Mouse (Mus musculus) lung, postnatal 0 days (tissue): Measurements from ENCODE around the gene 6820408C15Rik. TPM values are rescaled to one million over a fixed set of nuclear protein-coding genes. Genes with fewer than 3 reads are reported as not detected.

Experiments used
- ATAC-seq: fragments of 200-750 bp; cut with Nextera tagmentation; 2 replicates; pipeline ENCODE4 v1.8.0; 2017; ENCODE audit warnings: moderate library complexity
- DNase-seq: peaks from one replicate; pipeline ENCODE4 v3.0.0-alpha.2; 2016; ENCODE audit warnings: low spot score
- H3K27ac ChIP-seq: fragments of 300-500 bp; sonication (generic); 2 replicates; pipeline ENCODE4 v1.5.1; 2014; ENCODE audit warnings: antibody characterized with exemption, mild to moderate bottlenecking, low read length, mixed read lengths
- H3K27me3 ChIP-seq: fragments of 300-500 bp; sonication (generic); replicated peaks from 2 replicates; pipeline ENCODE4 v1.6.1; 2014; ENCODE audit warnings: low read length, mixed read lengths; ENCODE audit not compliant: insufficient read depth
- H3K36me3 ChIP-seq: fragments of 300-500 bp; sonication (generic); 2 replicates; pipeline ENCODE4 v1.6.1; 2014; ENCODE audit warnings: low read length, mixed read lengths; ENCODE audit not compliant: insufficient read depth
- H3K4me1 ChIP-seq: fragments of 300-500 bp; sonication (generic); 2 replicates; pipeline ENCODE4 v1.6.1; 2014; ENCODE audit warnings: antibody characterized with exemption, low read depth, low read length, mixed read lengths; ENCODE audit not compliant: insufficient read depth
- H3K4me2 ChIP-seq: fragments of 300-500 bp; sonication (generic); replicated peaks from 2 replicates; pipeline ENCODE4 v1.6.1; 2014; ENCODE audit warnings: low read depth, mild to moderate bottlenecking, low read length, moderate library complexity, mixed read lengths
- H3K4me3 ChIP-seq: fragments of 300-500 bp; sonication (generic); 2 replicates; pipeline ENCODE4 v1.5.1; 2014; ENCODE audit warnings: low read depth, low read length
- H3K9ac ChIP-seq: fragments of 300-500 bp; sonication (generic); replicated peaks from 2 replicates; pipeline ENCODE4 v1.6.1; 2014; ENCODE audit warnings: low read depth, mild to moderate bottlenecking
- H3K9me3 ChIP-seq: fragments of 300-500 bp; sonication (generic); 2 replicates; pipeline ENCODE4 v1.6.1; 2016; ENCODE audit warnings: low read length, mixed read lengths
- CTCF ChIP-seq: IDR thresholded peaks from 2 replicates; pipeline ENCODE4 v1.5.1; 2016; ENCODE audit warnings: antibody characterized with exemption, mild to moderate bottlenecking
- EP300 ChIP-seq: IDR thresholded peaks from 2 replicates; pipeline ENCODE4 v1.6.1; 2016; ENCODE audit warnings: antibody characterized with exemption, mild to moderate bottlenecking, control low read depth
- WGBS: fragments of 180-500 bp; shearing (Covaris S2); extraction: QIAGEN DNeasy Blood & Tissue Kit; methylation state at CpG from one replicate; pipeline ENCODE4 v1.1.7; 2014; 5-methylcytosine and 5-hydroxymethylcytosine counted together
- polyA plus RNA-seq: library from polyadenylated mRNA; unstranded; fragments of >200 nt; fragmentation: Nextera tagmentation; extraction: Ambion mirVana; gene quantifications from 2 replicates; pipeline ENCODE4 v1.2.1, GENCODE M21; 2015

Gene 6820408C15Rik
- polyA plus RNA-seq, 1 experiment from 2014 or later: 10.7 TPM

DNA sequence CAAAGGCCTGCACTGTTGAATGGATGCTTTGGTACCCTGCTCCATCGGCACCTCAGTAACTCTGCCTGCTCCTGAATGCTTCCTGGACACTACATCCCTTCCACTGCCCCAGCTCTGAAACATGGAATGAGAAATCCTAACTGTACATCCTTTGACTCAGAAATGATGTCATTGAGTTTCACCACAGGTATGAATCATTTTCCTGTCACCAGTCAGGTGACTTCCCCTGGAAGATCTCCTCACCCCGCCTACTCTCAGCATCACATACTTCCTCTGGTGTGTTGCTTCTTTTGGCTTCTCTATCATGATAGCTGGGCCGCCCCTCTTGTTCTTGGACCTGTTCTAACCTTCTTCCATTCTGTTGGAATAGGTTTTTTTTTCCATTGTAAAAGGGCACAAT lies 65.5 kb downstream of the 6820408C15Rik start:
- no peak overlapping the region for H3K9ac ChIP-seq
- no peak overlapping the region for H3K4me2 ChIP-seq
- no peaks in the 10 kb centered on the region for H3K9me3 ChIP-seq
- WGBS: 77% methylated on average over 3 of the region's 3 CpGs
- ATAC-seq: no peak
- no peaks in the 10 kb centered on the region for H3K27me3 ChIP-seq
- H3K4me1 ChIP-seq: no peaks in the 10 kb centered on the region
- TF ChIP-seq EP300 (no peak), CTCF (no peak)
- no peak overlapping the region for H3K4me3 ChIP-seq
- DNase-seq: peak; percentile 26
- no peaks in the 10 kb centered on the region for H3K36me3 ChIP-seq
- H3K27ac ChIP-seq: no peak overlapping the region

- 62% methylated on average over 7 of the region's 7 CpGs for WGBS
- Histone ChIP-seq H3K9ac (no peak overlapping the region), H3K4me3 (no peak overlapping the region), H3K4me1 (no peaks in the 10 kb centered on the region), H3K27ac (no peak overlapping the region), H3K4me2 (no peak overlapping the region), H3K36me3 (no peaks in the 10 kb centered on the region), H3K9me3 (no peaks in the 10 kb centered on the region), H3K27me3 (no peaks in the 10 kb centered on the region)
- ATAC-seq (peak; percentile 90), DNase-seq (peak; percentile 84)
- TF ChIP-seq EP300 (peak; percentile 36; the same call in 1 of the 2 replicates), CTCF (no peak)
Measured at GRCm38 (mm10) chr2:152481726-152482125, 66.3 kb downstream of the 6820408C15Rik start.

- no peak overlapping the region for H3K9ac ChIP-seq
- TF ChIP-seq EP300 (no peak), CTCF (peak; percentile 59)
Measured at GRCm38 (mm10) chr2:152487024-152487423, 71.6 kb downstream of the 6820408C15Rik start.

DNA sequence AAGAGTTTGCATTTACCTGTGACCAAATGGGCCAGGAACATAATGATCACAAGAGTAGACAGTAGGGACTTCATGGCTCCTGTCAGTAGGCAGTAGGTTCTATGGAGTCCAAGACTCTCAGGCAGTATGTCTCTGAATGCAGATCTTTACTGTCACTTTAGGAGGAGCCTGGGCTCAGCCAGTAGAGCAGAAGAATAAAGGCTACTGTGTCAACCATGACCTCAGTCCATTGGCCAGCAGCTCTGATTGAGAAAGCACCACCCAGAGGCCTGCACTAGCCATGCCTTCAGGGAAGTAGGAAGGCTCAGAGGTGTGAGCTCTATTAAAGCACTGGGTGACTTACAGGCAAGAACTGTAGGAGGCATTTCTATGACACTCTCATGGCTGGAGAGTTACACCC lies 74.7 kb downstream of the 6820408C15Rik start, which contains the start of gene Defb22:
Defb22 (minus strand) TSS at position 101 of the 400 bp plus-strand sequence.
- no peaks in the 10 kb centered on the region for H3K9me3 ChIP-seq
- no peak within 1 kb of the TSS for H3K27ac ChIP-seq
- H3K4me2 ChIP-seq: no peak within 1 kb of the TSS
- DNase-seq (no peak), ATAC-seq (no peak)
- no peaks in the 10 kb centered on the region for H3K27me3 ChIP-seq
- TF ChIP-seq CTCF (no peak), EP300 (no peak)
- H3K4me1 ChIP-seq: no peaks in the 10 kb centered on the region
- H3K36me3 ChIP-seq: no peaks in the 10 kb centered on the region
- H3K4me3 ChIP-seq: no peak within 1 kb of the TSS
- no peak within 1 kb of the TSS for H3K9ac ChIP-seq

More at GRCm38 (mm10) chr2:152487024-152487423, 71.6 kb downstream of the 6820408C15Rik start:
- Histone ChIP-seq H3K9me3 (no peaks in the 10 kb centered on the region), H3K4me1 (no peaks in the 10 kb centered on the region), H3K27me3 (no peaks in the 10 kb centered on the region), H3K27ac (no peak overlapping the region), H3K36me3 (no peaks in the 10 kb centered on the region), H3K4me3 (no peak overlapping the region), H3K4me2 (no peak overlapping the region)
- DNase-seq (no peak), ATAC-seq (no peak)
- WGBS: 76% methylated on average over 2 of the region's 2 CpGs

GRCm38 (mm10) chr2:152493151-152493550 lies 77.8 kb downstream of the 6820408C15Rik start:
- Histone ChIP-seq H3K4me3 (no peak overlapping the region), H3K9me3 (no peaks in the 10 kb centered on the region), H3K4me1 (no peaks in the 10 kb centered on the region), H3K27me3 (no peaks in the 10 kb centered on the region), H3K9ac (no peak overlapping the region), H3K4me2 (no peak overlapping the region), H3K36me3 (no peaks in the 10 kb centered on the region), H3K27ac (no peak overlapping the region)
- ATAC-seq (no peak), DNase-seq (no peak)
- 58% methylated on average over 6 of the region's 6 CpGs for WGBS
- TF ChIP-seq EP300 (no peak), CTCF (peak; percentile 50)

Other genes with a start within 250 kb of the 6820408C15Rik start
- gene Csnk2a1, start 188.7 kb upstream of the 6820408C15Rik start, polyA plus RNA-seq: 62.4 and 70.4 TPM in 2 replicates
- gene Tbc1d20, start 121.8 kb upstream of the 6820408C15Rik start, polyA plus RNA-seq: 37.5 and 38.8 TPM in 2 replicates
- gene Rbck1, start 82.9 kb upstream of the 6820408C15Rik start, polyA plus RNA-seq: 67.9 and 74.4 TPM in 2 replicates
- gene Trib3, start 71.6 kb upstream of the 6820408C15Rik start, polyA plus RNA-seq: 5.7 and 6.7 TPM in 2 replicates
- gene Nrsn2, start 38.9 kb upstream of the 6820408C15Rik start, polyA plus RNA-seq: not detected in 2 replicates
- gene Sox12, start 17.5 kb upstream of the 6820408C15Rik start, polyA plus RNA-seq: 3.5 and 3.9 TPM in 2 replicates
- 17.3 TPM in 2 replicates for gene Zcchc3, start 560 bp upstream of the 6820408C15Rik start, polyA plus RNA-seq
- gene Defb23, start 49.0 kb downstream of the 6820408C15Rik start, polyA plus RNA-seq: not detected in 2 replicates
- not detected in 2 replicates for gene Defb20, start 61.5 kb downstream of the 6820408C15Rik start, polyA plus RNA-seq
- not detected in 2 replicates for gene Defb22, start 74.6 kb downstream of the 6820408C15Rik start, polyA plus RNA-seq
- not detected in 2 replicates for gene Defb26, start 96.1 kb downstream of the 6820408C15Rik start, polyA plus RNA-seq
- gene Defb28, start 102.7 kb downstream of the 6820408C15Rik start, polyA plus RNA-seq: not detected in 2 replicates
- gene Defb29, start 124.5 kb downstream of the 6820408C15Rik start, polyA plus RNA-seq: not detected in 2 replicates
- gene Gm17416, start 153.8 kb downstream of the 6820408C15Rik start, polyA plus RNA-seq: not detected in 2 replicates
- not detected in 2 replicates for gene Defb21, start 157.2 kb downstream of the 6820408C15Rik start, polyA plus RNA-seq
- 0.36 TPM in 1 of 2 replicates, not detected in the other for gene Defb19, start 164.7 kb downstream of the 6820408C15Rik start, polyA plus RNA-seq
- gene Defb45, start 183.8 kb downstream of the 6820408C15Rik start, polyA plus RNA-seq: not detected in 2 replicates
- gene Defb36, start 188.7 kb downstream of the 6820408C15Rik start, polyA plus RNA-seq: not detected in 2 replicates
- gene Defb25, start 207.5 kb downstream of the 6820408C15Rik start, polyA plus RNA-seq: 3.0 and 4.9 TPM in 2 replicates
- gene Rem1, start 211.4 kb downstream of the 6820408C15Rik start, polyA plus RNA-seq: 32.2 and 34.0 TPM in 2 replicates